Mouse (Mus musculus) small intestine, adult 2 months (tissue): ENCODE measurements at regions not wholly inside any gene's neighbourhood (a gene's known extent, or its start where the extent isn't known, plus 50 kb on each side); places are given as distances from the start of the nearest gene placed in this dataset.

ENCODE experiments used
- CTCF ChIP-seq: fragments of 200-500 bp; IDR thresholded peaks from 2 replicates; pipeline ENCODE4 v1.5.1; 2012; ENCODE audit warnings: low read depth, mild to moderate bottlenecking, control low read depth, inconsistent platforms, low read length, moderate library complexity, mixed read lengths; ENCODE audit not compliant: insufficient replicate concordance, insufficient read length; ENCODE audit errors: extremely low read depth
- POLR2A ChIP-seq: fragments of 200-500 bp; IDR thresholded peaks from 2 replicates; pipeline ENCODE4 v1.6.1; 2012; ENCODE audit warnings: low read depth, mild to moderate bottlenecking, control low read depth, inconsistent platforms, low read length, moderate library complexity

DNA sequence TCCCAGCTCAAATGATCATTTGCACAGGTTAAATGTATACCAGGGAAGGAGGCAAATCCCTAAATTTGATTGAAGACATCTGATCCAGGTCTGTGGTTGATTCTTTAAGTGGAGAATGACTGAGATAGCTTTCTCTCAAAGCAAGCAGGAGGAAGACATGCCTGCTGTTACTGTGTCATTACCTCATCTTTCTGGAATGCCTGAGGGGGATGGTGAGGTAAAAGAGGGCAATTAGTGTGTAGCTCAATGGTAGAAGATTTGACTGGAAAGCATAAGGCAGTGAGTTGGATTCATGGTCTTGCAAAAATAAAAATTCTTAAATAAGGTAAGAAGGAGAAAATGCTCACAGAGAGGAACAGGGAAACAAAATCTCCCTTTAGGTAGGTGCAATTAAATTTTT, 144.9 kb downstream of the Fam84b start:
- TF ChIP-seq CTCF (no peak), POLR2A (no peak)
